Mouse (Mus musculus) c-Kit-positive CD71-positive TER-119-positive erythroid progenitor cells, embryonic 14.5 days (primary cell): Measurements from ENCODE around the gene Tet2.

Experiments used
- DNase-seq: peaks from one replicate; pipeline ENCODE4 v3.0.0-alpha.2; 2013; ENCODE audit warnings: low spot score

Gene Tet2

DNA sequence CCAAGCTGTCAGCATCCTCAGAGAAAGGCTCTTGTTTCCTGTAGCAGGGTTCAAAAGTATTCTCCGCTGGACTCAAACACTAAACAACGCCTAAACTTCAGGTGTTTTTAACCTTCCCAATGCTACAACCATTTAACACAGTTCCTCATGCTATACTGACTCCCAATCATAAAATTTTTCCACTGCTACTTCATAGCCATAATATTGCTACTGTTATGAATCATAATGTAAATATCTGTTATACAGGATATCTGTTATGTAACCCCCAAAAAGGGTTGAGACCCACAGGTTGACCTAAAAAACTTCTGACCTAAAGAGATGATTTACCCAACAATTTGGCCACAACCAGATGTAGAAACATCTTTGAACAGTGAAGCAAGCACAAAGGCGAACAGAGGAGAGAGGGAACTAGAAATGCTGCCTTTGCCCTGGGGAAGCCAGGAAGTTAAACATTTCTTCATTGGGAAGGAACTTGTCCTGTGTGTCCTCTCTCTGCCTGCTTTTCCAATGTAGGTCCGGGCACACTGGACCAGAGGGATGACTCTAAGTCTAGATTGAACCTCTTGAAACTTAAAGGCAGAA, 108.6 kb downstream of the Tet2 start:
- DNase-seq, result no peak

DNA sequence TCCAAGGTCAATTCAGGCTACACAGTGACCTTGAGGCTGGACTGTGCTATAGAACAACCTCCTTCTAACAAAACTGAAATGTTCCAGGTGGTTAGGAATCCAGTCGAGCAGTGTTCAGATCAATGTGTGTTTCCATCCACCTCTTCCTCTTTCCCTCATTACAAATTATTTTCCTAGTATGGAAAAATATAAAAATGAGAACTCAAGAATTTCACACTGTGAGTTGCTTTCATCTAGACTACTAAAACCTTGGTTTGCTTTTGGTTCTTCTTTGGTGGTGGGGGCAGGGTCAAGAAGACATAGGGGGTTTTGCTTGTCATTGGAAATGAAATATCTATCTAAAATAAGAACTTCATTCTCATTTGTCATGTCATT, 109.2 kb downstream of the Tet2 start:
- no peak for DNase-seq

DNA sequence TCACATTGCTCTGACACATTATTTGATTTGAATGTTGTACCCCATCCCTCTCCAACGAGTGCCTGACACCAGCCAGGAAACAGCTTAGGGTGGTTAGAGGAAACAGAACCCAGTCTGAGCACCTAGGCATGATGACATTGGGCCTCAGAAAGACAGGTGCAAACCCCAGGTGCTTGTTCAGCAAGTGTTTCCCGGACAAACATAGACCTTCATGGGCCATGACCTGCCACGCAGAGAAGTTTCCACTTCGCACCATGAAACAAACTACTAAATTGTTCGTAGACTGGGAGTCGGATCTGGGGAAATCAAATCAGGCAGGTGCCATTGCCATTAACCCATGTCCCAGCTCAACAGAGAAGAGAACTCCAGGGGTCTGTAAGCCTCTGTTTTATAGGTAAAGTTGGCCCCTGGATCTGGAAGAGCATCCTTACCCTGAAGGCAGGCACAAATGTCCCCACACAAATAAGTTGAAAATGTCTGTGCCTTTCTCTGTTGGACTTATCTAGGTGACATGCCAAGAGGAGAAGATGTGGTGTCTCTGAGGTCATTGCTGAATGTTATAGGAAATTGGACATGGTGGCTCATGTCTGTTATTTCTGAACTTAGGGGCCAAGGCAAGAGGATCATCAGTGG, 109.7 kb downstream of the Tet2 start:
- DNase-seq, result no peak

DNA sequence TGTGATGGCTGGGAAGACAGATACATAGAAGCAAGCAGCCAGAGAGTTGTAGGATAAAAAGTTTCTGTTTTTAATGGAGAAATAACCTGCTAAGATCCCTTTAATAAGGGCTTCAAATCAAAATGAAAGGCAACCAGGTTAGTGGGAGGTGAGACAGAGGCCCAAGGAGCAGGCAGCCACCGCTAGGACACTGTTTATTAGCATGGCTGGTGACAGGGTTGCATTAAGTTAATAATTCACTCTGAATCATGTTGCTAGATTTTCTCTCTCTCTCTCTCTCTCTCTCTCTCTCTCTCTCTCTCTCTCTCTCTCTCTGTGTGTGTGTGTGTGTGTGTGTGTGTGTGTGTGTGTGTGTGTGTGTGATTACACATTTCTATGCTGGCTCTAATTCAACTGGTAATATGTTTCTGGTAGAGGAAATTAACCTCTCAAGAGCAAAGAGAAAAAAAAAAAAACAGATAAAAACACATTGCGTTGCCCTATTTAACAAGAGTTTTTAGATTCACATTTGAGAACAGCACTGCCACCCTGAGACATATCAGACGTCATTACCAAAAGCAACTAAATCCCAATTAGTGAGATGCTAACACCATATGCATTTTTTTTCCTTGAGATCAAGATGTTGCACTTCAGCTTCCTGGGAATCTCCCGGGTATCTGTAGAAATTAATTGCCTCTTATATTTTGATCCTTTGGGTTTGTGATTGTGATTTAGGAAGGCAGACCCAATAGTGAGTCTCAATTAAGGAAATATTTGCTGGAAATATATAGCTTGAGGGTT, 115.4 kb downstream of the Tet2 start:
- no peak for DNase-seq

DNA sequence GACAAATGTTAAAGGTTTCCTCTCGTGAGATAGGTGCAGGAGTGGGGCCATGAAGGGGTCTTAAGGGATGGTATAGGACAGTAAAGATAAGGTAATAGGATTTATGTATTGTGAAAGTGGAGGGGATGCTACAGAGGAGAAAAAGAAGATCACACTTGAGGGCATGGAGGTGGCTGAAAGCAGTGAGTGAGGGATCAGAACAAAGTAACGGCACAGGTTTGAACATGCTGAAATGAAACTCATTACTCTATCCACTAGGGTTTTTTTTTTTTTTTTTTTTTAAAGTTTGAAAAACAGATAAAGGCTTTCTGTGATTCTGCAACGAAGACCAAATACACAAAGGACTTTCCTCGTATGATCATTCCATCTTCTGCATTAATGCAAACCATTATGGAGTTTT, 116.9 kb downstream of the Tet2 start:
- DNase-seq, result no peak

DNA sequence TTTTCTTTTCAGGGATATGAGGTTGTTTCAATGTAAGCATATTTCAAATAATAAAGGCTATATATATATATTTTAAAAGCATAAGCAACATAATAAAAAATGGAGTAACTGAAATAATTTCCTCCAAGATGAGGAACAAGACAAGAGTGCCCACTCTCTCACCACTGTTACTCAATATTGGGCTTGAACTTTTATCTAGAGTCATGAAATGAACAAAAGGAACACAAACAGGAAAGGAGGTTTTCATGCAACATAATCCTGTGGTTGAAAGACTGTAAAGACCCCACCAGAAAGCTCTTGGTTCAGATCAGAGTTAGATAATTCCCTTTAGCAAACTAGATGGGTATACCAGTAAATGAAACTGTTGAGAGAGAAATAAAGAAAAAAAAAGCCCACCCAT, 121.9 kb downstream of the Tet2 start:
- DNase-seq, result no peak

DNA sequence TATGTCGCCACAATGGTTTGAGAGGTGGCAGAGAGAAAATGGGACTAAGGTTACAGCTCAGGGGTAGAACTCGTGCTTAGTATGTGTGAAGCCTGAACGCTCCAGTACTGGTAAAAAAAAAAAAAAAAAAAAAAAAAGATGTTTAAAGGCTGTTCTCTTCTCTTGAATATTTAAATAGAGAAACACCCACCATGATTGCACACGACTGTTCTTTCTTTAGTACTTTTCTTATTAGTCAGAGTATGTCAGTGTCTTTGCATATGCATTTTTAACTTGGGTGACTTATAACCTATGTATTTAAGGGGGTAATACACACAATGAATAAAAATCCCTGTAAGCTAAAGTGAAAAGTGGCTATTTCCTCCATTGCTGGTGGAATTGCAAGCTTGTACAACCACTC, 130.2 kb downstream of the Tet2 start:
- DNase-seq, result no peak
